Mouse (Mus musculus): ENCODE data around the gene S100a2.

S100a2 gene

DNA sequence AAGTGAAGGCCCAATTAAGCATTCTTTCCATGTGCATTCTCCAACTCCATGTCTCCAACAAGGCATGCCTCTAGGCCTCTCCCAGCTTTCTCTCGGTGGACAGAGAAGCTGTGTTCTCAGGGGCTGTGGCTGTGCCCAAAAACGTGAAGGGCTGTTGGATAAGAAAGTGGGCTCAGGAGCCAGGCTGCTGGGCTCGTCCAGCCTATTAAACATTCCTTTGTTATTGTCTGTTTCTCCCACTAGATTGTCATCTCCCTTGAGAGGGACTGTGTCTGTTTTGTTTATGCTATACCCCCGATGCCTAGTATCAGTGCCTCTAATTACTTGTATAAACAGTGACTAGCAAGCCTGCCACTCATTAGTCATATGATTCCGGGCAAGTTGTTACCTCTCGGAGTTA lies 7.7 kb downstream of the S100a2 start:
- DNase-seq: no peak

DNA sequence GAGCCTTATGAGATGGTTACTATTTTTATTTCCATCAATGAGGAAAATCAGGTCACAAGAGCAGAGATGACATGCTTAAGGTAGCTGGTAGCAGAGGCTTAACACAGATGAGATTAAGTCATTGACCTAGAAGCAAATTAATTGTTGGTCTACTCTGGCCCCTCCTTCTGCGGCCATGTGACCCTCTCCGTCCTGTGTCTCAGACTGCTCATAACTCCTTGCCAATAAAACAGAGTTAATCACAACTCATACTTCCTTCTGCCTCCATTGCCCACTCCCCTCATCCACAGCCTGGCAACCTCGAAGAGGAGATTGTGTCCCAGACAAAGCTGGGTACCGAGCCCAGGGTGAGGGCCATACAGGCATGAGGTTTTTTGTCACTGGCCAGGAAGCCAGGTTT lies 8.2 kb downstream of the S100a2 start:
- DNase-seq: no peak

DNA sequence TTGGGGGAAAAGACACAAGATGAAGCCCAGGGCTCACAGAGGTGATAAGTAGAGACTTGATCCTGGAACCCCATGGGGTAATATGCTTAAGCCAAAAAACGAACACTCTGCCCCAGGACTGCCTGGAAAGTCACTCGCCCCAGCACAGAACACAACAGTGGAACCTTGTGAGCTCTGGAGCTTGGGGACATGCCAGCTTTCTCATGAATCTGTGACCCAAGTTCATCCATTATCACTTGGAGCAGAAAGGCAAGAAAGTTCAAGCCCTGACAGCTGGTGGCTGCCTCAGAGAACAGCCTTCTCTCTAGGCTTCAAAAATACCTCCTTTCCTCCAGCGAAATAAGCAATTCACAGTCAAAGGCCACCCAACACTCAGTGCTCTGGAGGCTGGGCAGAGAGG lies 9.4 kb downstream of the S100a2 start:
- peak; percentile 56 for DNase-seq

- no peak for DNase-seq
Measured at GRCm38 (mm10) chr3:90600036-90600435, 10.0 kb downstream of the S100a2 start.

DNA sequence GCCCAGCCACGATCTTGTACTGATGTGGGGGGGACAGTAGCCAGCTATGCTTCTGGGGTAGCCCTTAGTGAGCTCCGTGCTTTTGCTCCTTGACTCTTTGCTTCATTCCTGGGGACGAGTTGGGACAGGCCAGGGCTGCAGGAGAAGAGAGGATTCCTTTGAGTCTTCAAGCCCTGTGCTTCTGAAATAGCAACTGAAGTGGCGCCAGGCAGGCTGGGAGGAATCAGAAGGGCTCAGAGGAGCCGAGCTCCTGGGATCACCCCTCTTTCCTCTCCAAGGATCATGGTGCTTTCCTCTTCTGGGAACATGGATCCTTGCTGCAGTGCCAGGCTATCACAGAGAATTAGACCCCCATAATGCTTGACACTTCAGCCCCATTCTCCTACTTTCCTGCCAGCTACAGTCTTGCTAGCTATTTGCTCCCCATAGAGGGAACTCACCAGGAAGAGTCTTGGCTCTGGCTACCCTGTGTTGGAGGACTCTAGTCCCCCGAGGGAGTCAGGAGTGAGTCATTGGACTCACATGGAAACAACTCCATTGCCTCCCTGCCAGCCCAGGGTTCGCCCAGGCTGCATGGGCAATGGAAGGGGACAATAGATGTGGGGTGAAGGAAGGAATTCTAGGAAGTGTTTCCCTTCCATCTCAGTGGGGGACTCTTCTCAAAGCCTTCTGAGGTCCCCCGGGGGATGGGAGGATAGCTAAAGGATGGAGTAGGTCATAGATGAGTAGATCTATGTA lies 10.6 kb downstream of the S100a2 start:
- no peak for DNase-seq

DNA sequence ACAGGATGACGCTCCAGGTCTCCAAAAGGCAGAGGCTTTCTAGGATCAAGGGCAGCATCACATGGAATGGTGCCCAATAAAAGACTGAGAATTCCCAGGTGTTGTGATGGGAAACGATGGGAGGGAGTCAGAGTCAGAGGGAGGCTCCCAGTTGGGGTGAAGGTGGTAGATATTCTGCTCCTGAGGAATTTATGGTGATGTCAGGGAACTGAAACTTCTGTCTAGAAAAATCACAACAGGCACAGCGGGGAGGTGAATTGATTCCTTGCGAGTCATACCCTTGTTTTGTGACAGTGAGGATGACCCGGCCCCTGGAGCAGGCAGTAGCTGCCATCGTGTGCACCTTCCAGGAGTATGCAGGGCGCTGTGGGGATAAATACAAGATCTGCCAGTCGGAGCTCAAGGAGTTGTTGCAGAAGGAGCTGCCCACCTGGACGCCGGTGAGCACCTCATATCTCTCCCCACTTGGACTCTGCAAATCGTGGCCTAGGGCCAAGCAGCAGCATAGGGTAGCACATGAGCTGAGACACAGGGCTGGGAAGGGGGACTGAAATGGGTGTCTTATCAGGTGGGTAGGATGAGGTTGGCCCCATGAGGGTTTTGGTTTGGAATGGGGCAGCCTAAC lies 11.6 kb downstream of the S100a2 start, which contains the start of gene Gm42674:
Gm42674 (plus strand) TSS at position 419 of the 625 bp plus-strand sequence.
- no peak for DNase-seq

- no peak for DNase-seq
Measured at GRCm38 (mm10) chr3:90603623-90604022, 13.6 kb downstream of the S100a2 start, which contains the start of gene S100a4. Gene S100a4 (plus strand): TSS chr3:90603771.

GRCm38 (mm10) chr3:90604416-90604815 lies 14.4 kb downstream of the S100a2 start:
- DNase-seq: peak; percentile 82

DNA sequence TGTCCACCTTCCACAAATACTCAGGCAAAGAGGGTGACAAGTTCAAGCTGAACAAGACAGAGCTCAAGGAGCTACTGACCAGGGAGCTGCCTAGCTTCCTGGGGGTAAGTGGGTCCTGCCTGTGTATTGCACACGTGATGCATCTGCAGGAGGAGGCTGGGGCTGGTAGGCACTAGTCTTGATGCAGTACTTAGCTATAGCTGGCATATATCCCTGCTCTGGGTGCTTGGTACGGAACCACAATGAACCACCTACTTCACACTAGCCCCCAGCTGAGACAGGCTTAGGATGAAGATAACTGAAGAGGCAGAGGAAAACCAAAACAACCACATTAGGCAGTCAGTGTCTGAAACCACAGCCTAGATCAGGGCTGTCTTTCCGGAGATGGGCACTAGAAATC lies 15.0 kb downstream of the S100a2 start:
- DNase-seq: no peak

DNA sequence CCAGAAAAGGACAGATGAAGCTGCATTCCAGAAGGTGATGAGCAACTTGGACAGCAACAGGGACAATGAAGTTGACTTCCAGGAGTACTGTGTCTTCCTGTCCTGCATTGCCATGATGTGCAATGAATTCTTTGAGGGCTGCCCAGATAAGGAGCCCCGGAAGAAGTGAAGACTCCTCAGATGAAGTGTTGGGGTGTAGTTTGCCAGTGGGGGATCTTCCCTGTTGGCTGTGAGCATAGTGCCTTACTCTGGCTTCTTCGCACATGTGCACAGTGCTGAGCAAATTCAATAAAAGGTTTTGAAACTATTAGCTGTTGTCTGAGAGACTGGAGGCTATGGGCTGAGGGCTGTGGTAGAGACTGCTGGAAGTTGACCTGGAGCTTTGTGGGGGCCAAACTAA lies 15.7 kb downstream of the S100a2 start:
- no peak for DNase-seq

DNA sequence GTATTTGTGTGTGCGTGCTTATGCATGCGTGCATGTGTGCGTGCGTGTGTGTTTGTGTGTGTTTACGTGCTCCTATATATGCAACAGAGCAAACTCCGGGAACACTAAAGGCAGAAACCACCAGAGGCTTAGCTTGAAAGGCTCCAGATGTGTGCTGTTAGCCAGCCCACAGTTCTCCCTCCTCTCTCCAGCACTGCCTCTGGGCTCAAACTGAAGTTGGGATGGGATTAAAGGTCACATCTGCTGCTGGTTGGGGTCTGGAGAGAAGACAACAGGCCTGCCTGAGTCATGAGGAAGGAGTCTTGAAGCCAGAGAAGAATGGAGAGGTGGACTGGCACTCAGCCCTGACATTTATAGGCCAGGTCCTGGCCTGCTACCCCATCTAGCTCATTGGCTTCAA lies 16.1 kb downstream of the S100a2 start:
- DNase-seq: no peak

GRCm38 (mm10) chr3:90607361-90607760 lies 17.3 kb downstream of the S100a2 start:
- no peak for DNase-seq

DNA sequence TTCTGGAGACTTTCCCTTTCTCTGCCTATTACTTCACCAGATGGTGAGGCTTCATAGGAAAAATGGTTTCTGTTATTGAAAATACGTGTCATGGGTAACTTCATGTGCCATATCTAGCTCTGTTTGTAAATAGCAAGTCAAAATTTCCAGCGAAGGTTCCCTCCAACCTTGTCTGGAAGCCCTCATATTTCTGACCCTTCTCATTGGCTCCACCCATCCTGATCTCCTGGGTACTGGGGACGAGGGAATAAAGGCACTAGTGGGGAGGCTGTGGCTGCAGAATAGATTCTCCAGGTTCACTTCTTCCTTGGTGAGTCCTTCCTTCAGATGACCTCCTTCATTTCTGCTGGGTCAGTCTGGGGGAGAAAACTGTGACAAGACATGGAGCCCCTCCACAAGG lies 18.2 kb downstream of the S100a2 start, which contains the start of gene S100a5:
S100a5 (plus strand) TSS at position 301 of the 400 bp plus-strand sequence.
- DNase-seq: no peak

GRCm38 (mm10) chr3:90609102-90609501 lies 19.1 kb downstream of the S100a2 start:
- DNase-seq: no peak

- no peak for DNase-seq
Measured at GRCm38 (mm10) chr3:90611494-90611893, 21.4 kb downstream of the S100a2 start.

- DNase-seq: no peak
Measured at GRCm38 (mm10) chr3:90612061-90612460, 22.0 kb downstream of the S100a2 start.

DNA sequence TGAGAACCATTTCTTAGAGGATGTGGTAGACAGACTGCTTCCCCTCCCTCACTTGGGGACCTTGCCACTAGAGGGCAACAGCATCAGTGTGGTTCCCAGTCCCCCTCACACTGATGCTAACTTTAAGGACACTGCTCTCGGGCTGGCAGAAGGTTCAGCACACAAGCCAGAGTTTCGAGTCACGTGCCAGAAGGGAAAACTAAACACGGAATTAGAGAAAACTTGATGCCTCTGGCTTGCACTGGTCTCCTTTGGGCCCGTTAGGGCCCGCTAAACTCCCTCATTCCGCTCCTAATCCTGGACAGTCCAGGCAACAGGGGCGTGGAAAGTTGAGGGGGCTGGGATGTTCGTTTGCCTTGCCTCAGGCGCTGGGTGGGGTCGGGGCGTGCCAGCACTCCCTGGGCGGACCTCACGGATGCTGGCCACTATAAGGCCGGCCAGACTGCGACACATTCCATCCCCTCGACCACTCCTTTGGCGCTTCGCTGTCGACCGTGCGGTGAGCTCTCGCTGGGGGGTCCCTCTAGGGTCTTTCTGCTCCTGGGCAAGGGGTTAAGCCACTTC lies 22.8 kb downstream of the S100a2 start, which contains the start of gene S100a6:
S100a6 (plus strand) TSS at position 155 of the 564 bp plus-strand sequence.
- DNase-seq: peak; percentile 73

- DNase-seq: no peak
Measured at GRCm38 (mm10) chr3:90613461-90614147, 23.6 kb downstream of the S100a2 start.

GRCm38 (mm10) chr3:90614148-90614530 lies 24.1 kb downstream of the S100a2 start:
- DNase-seq: no peak

DNA sequence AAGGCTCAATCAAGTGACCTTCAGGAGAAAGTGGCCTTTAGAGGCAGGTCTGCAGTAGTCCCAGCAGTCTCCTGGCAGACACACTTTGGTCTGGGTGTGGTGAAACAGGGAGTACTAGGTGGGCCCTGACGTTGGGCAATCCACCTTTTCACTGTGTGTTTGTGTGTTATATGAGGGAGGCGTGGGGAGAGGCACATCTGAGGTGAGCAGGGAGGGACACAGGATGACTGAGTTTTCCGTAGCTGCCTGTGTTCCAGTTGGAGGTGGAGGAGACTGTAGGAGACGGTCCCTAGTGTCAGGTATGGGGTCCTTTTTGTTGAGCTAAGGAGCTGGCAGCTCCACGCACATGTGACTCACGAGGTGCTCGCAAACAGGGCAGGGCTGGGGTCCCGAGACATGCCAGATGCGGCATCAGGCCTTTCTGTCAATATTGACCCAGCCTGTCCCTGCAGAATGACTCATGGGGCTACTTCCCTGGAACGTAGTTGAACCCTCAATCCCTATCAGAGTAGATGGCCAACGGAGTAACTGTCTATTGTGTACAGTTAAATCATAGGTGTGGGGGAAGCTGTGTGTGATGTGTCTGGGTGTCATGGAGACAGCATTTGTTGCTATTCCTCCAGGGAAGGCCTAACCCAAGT lies 24.7 kb downstream of the S100a2 start:
- DNase-seq: no peak

- DNase-seq: peak; percentile 83
Measured at GRCm38 (mm10) chr3:90615415-90615814, 25.4 kb downstream of the S100a2 start.

- DNase-seq: no peak
Measured at GRCm38 (mm10) chr3:90615911-90616310, 25.9 kb downstream of the S100a2 start.

DNA sequence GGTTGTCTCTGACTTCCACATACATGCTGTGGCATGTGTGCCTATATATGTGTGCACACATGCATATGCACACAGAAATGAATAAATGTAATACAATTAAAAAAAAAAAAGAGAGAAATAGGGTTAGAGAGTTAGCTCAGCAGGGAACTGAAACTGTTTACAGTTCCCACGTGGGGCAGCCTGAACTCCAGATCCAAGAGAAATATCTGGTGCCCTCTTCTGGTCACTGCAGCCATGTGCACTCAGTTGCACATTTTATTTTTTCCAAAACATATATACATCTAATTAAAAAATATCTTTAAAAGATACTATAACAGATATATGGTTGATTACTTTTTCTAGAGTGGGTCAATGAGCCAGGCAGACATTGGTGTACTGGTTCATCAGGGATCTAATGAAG lies 27.5 kb downstream of the S100a2 start:
- DNase-seq: no peak

Measured in kidney, postnatal 14 days (tissue).